Mouse (Mus musculus): ENCODE measurements around the gene 9430097D07Rik. TPM values are rescaled to one million over a fixed set of nuclear protein-coding genes. Genes with fewer than 3 reads are reported as not detected.

Gene 9430097D07Rik
- 0.55 TPM in 1 of 2 replicates, not detected in the other for polyA plus RNA-seq (2016; fragmentation: Nextera tagmentation; extraction: Ambion mirVana)

GRCm38 (mm10) chr2:32575586-32576160, at the start of gene 9430097D07Rik:
9430097D07Rik (minus strand) TSS chr2:32575684.
- peak within 1 kb of the TSS; percentile 68 for H3K9ac ChIP-seq (replicated peaks)
- peaks cover 21% of the 10 kb centered on the region for H3K4me1 ChIP-seq (replicated peaks)
- H3K27me3 ChIP-seq: peaks cover 42% of the 10 kb centered on the region
- WGBS: 7% methylated on average over 28 of the region's 28 CpGs
- H3K9me3 ChIP-seq: no peaks in the 10 kb centered on the region
- peak; percentile 45; the same call in 1 of the 2 replicates for ATAC-seq (ENCODE audit: insufficient number of reproducible peaks, insufficient read depth, low FRiP score, low TSS enrichment, low read depth)
- H3K4me3 ChIP-seq (replicated peaks): peak within 1 kb of the TSS; percentile 54
- H3K4me2 ChIP-seq: peak within 1 kb of the TSS; percentile 94
- H3K36me3 ChIP-seq: peaks cover 13% of the 10 kb centered on the region; the same call in 1 of the 2 replicates
- 0 out of 2 replicates have a peak within 1 kb of the TSS, but pooled peaks have one; percentile 45 for H3K27ac ChIP-seq

- no peaks in the 10 kb centered on the region; the same call in 1 of the 2 replicates for H3K9me3 ChIP-seq
- H3K4me1 ChIP-seq (replicated peaks): peaks cover 85% of the 10 kb centered on the region
- no peaks in the 10 kb centered on the region for H3K27me3 ChIP-seq
- no peak for ATAC-seq (ENCODE audit: insufficient number of reproducible peaks, insufficient read depth, low FRiP score, low TSS enrichment, low read depth)
- no peak overlapping the region for H3K9ac ChIP-seq (replicated peaks)
- WGBS: 73% methylated on average over 5 of the region's 5 CpGs
- H3K4me3 ChIP-seq (replicated peaks): no peak overlapping the region
- peaks cover 1% of the 10 kb centered on the region for H3K36me3 ChIP-seq
- no peak overlapping the region for H3K4me2 ChIP-seq
- peak overlapping the region; percentile 88 for H3K27ac ChIP-seq
These were observed 48.7 kb upstream of the 9430097D07Rik start for GRCm38 (mm10) chr2:32624111-32624748.

- H3K4me1 ChIP-seq (replicated peaks): peaks cover 71% of the 10 kb centered on the region
- 31% methylated on average over 7 of the region's 7 CpGs for WGBS
- ATAC-seq (ENCODE audit: insufficient number of reproducible peaks, insufficient read depth, low FRiP score, low TSS enrichment, low read depth): no peak
- no peak within 1 kb of the TSS; the same call in 1 of the 2 replicates for H3K9ac ChIP-seq (replicated peaks)
- no peaks in the 10 kb centered on the region; the same call in 1 of the 2 replicates for H3K9me3 ChIP-seq
- peak within 1 kb of the TSS; percentile 38 for H3K4me2 ChIP-seq
- no peaks in the 10 kb centered on the region for H3K27me3 ChIP-seq
- H3K27ac ChIP-seq: peak within 1 kb of the TSS; percentile 95
- peaks cover 27% of the 10 kb centered on the region for H3K36me3 ChIP-seq
- no peak within 1 kb of the TSS for H3K4me3 ChIP-seq (replicated peaks)
These were observed 46.0 kb upstream of the 9430097D07Rik start, which contains the start of gene Ak1 for GRCm38 (mm10) chr2:32621517-32621859. Ak1 (plus strand) TSS chr2:32621758.

- H3K27ac ChIP-seq: peak overlapping the region; percentile 95
- peaks cover 65% of the 10 kb centered on the region for H3K4me1 ChIP-seq (replicated peaks)
- H3K9me3 ChIP-seq: no peaks in the 10 kb centered on the region; the same call in 1 of the 2 replicates
- no peaks in the 10 kb centered on the region for H3K27me3 ChIP-seq
- H3K4me3 ChIP-seq (replicated peaks): no peak overlapping the region
- H3K4me2 ChIP-seq: peak overlapping the region; percentile 38
- WGBS: 19% methylated on average over 4 of the region's 4 CpGs
- ATAC-seq (ENCODE audit: insufficient number of reproducible peaks, insufficient read depth, low FRiP score, low TSS enrichment, low read depth): peak; percentile 64
- H3K36me3 ChIP-seq: peaks cover 31% of the 10 kb centered on the region
- no peak overlapping the region; the same call in 1 of the 2 replicates for H3K9ac ChIP-seq (replicated peaks)
These were observed 45.4 kb upstream of the 9430097D07Rik start for GRCm38 (mm10) chr2:32620682-32621516.

GRCm38 (mm10) chr2:32618051-32618450, 42.6 kb upstream of the 9430097D07Rik start:
- Histone ChIP-seq H3K27ac (no peak overlapping the region), H3K9me3 (no peaks in the 10 kb centered on the region; the same call in 1 of the 2 replicates)

GRCm38 (mm10) chr2:32617601-32618000, 42.1 kb upstream of the 9430097D07Rik start:
- WGBS: 94% methylated on average over 4 of the region's 4 CpGs
- H3K4me2 ChIP-seq: no peak overlapping the region
- H3K27me3 ChIP-seq: no peaks in the 10 kb centered on the region
- no peak overlapping the region for H3K4me3 ChIP-seq (replicated peaks)
- no peak for ATAC-seq (ENCODE audit: insufficient number of reproducible peaks, insufficient read depth, low FRiP score, low TSS enrichment, low read depth)
- H3K9ac ChIP-seq (replicated peaks): no peak overlapping the region
- no peaks in the 10 kb centered on the region; the same call in 1 of the 2 replicates for H3K9me3 ChIP-seq
- H3K36me3 ChIP-seq: peaks cover 58% of the 10 kb centered on the region
- H3K4me1 ChIP-seq (replicated peaks): peaks cover 44% of the 10 kb centered on the region
- H3K27ac ChIP-seq: no peak overlapping the region

More at GRCm38 (mm10) chr2:32618051-32618450, 42.6 kb upstream of the 9430097D07Rik start:
- H3K9ac ChIP-seq (replicated peaks): no peak overlapping the region
- H3K36me3 ChIP-seq: peaks cover 54% of the 10 kb centered on the region
- H3K4me3 ChIP-seq (replicated peaks): no peak overlapping the region
- no peak overlapping the region for H3K4me2 ChIP-seq
- H3K4me1 ChIP-seq (replicated peaks): peaks cover 44% of the 10 kb centered on the region
- WGBS: 75% methylated on average over 9 of the region's 9 CpGs
- no peak for ATAC-seq (ENCODE audit: insufficient number of reproducible peaks, insufficient read depth, low FRiP score, low TSS enrichment, low read depth)
- H3K27me3 ChIP-seq: no peaks in the 10 kb centered on the region

- peaks cover 42% of the 10 kb centered on the region for H3K4me1 ChIP-seq (replicated peaks)
- H3K36me3 ChIP-seq: peaks cover 63% of the 10 kb centered on the region
- H3K27me3 ChIP-seq: no peaks in the 10 kb centered on the region
- H3K4me3 ChIP-seq (replicated peaks): no peak overlapping the region
- WGBS: 91% methylated on average over 1 of the region's 1 CpGs
- H3K9me3 ChIP-seq: no peaks in the 10 kb centered on the region; the same call in 1 of the 2 replicates
- no peak for ATAC-seq (ENCODE audit: insufficient number of reproducible peaks, insufficient read depth, low FRiP score, low TSS enrichment, low read depth)
- no peak overlapping the region for H3K4me2 ChIP-seq
- no peak overlapping the region for H3K9ac ChIP-seq (replicated peaks)
- no peak overlapping the region for H3K27ac ChIP-seq
These were observed 41.6 kb upstream of the 9430097D07Rik start for GRCm38 (mm10) chr2:32617109-32617508.

GRCm38 (mm10) chr2:32612274-32612673, 36.8 kb upstream of the 9430097D07Rik start:
- Histone ChIP-seq H3K27me3 (no peaks in the 10 kb centered on the region), H3K36me3 (peaks cover 44% of the 10 kb centered on the region), H3K9ac (replicated peaks) (no peak overlapping the region), H3K9me3 (no peaks in the 10 kb centered on the region), H3K4me2 (no peak overlapping the region), H3K27ac (no peak overlapping the region), H3K4me3 (replicated peaks) (no peak overlapping the region), H3K4me1 (replicated peaks) (peaks cover 43% of the 10 kb centered on the region)
- WGBS: 70% methylated on average over 26 of the region's 26 CpGs
- ATAC-seq (ENCODE audit: insufficient number of reproducible peaks, insufficient read depth, low FRiP score, low TSS enrichment, low read depth): no peak

GRCm38 (mm10) chr2:32610610-32611229, 35.2 kb upstream of the 9430097D07Rik start:
- no peak for ATAC-seq (ENCODE audit: insufficient number of reproducible peaks, insufficient read depth, low FRiP score, low TSS enrichment, low read depth)
- H3K9ac ChIP-seq (replicated peaks): 0 out of 2 replicates have a peak overlapping the region, but pooled peaks have one; percentile 8
- H3K4me3 ChIP-seq (replicated peaks): peak overlapping the region; percentile 34

GRCm38 (mm10) chr2:32608778-32609435, 33.4 kb upstream of the 9430097D07Rik start:
- Histone ChIP-seq H3K27ac (peak overlapping the region; percentile 67; the same call in 1 of the 2 replicates), H3K9me3 (no peaks in the 10 kb centered on the region), H3K4me1 (replicated peaks) (peaks cover 43% of the 10 kb centered on the region), H3K4me2 (peak overlapping the region; percentile 85), H3K4me3 (replicated peaks) (peak overlapping the region; percentile 81), H3K9ac (replicated peaks) (peak overlapping the region; percentile 27; the same call in 1 of the 2 replicates), H3K27me3 (no peaks in the 10 kb centered on the region), H3K36me3 (peaks cover 16% of the 10 kb centered on the region)
- no peak for ATAC-seq (ENCODE audit: insufficient number of reproducible peaks, insufficient read depth, low FRiP score, low TSS enrichment, low read depth)
- 35% methylated on average over 18 of the region's 18 CpGs for WGBS

More at GRCm38 (mm10) chr2:32610610-32611229, 35.2 kb upstream of the 9430097D07Rik start:
- H3K27me3 ChIP-seq: no peaks in the 10 kb centered on the region
- H3K36me3 ChIP-seq: peaks cover 32% of the 10 kb centered on the region
- H3K27ac ChIP-seq: peak overlapping the region; percentile 43; the same call in 1 of the 2 replicates
- peak overlapping the region; percentile 49 for H3K4me2 ChIP-seq
- no peaks in the 10 kb centered on the region for H3K9me3 ChIP-seq
- WGBS: 18% methylated on average over 23 of the region's 23 CpGs
- H3K4me1 ChIP-seq (replicated peaks): peaks cover 43% of the 10 kb centered on the region
